Mouse (Mus musculus) E14TG2a.4 (cell line): Measurements from ENCODE around the gene Fam71e2.

Experiments used
- CTCF ChIP-seq: conservative IDR thresholded peaks from 2 replicates; pipeline ENCODE4 v1.5.1; 2014; ENCODE audit warnings: low read length
- POU5F1 ChIP-seq: IDR thresholded peaks from 2 replicates; pipeline ENCODE4 v1.6.1; 2014; ENCODE audit warnings: low read length, borderline replicate concordance

GRCm38 (mm10) chr7:4811842-4812302, 40.8 kb upstream of the Fam71e2 start:
- TF ChIP-seq CTCF (no peak), POU5F1 (no peak)
